Mouse (Mus musculus) large intestine, adult 2 months (tissue): ENCODE measurements around the gene Zhx3. TPM values are rescaled to one million over a fixed set of nuclear protein-coding genes. Genes with fewer than 3 reads are reported as not detected.

Experiments
- DNase-seq: peaks from one replicate; pipeline ENCODE4 v3.0.0-alpha.2; 2012; ENCODE audit warnings: low read depth, low spot score
- WGBS: fragments of 180-500 bp; shearing (Covaris S2); methylation state at CpG from one replicate; pipeline ENCODE4 v1.1.7; 2018; 5-methylcytosine and 5-hydroxymethylcytosine counted together
- polyA plus RNA-seq: library from polyadenylated mRNA; depleted of rRNA; stranded (reverse); fragments of >200 nt; gene quantifications from 2 replicates; pipeline ENCODE4 v1.2.3, GENCODE M21; 2012

Gene Zhx3
- polyA plus RNA-seq, 1 experiment, result 2.4 TPM

- 21% methylated on average over 2 of the region's 2 CpGs for WGBS
- DNase-seq, result no peak
Observed at GRCm38 (mm10) chr2:160884830-160885229, 12.0 kb upstream of the Zhx3 start.

- no peak for DNase-seq
Observed at GRCm38 (mm10) chr2:160883912-160884311, 11.1 kb upstream of the Zhx3 start.

GRCm38 (mm10) chr2:160882436-160882835, 9.6 kb upstream of the Zhx3 start:
- no peak for DNase-seq
- WGBS, result 65% methylated on average over 5 of the region's 5 CpGs

More at GRCm38 (mm10) chr2:160883912-160884311, 11.1 kb upstream of the Zhx3 start:
- WGBS, result 43% methylated on average over 4 of the region's 4 CpGs

GRCm38 (mm10) chr2:160881462-160882101, 8.8 kb upstream of the Zhx3 start:
- 46% methylated on average over 6 of the region's 6 CpGs for WGBS
- DNase-seq, result no peak

- no peak for DNase-seq
- WGBS, result 52% methylated on average over 13 of the region's 13 CpGs
Observed at GRCm38 (mm10) chr2:160880453-160881195, 7.8 kb upstream of the Zhx3 start, which contains the start of gene Lpin3. Gene Lpin3 (plus strand): TSS chr2:160880670.

- WGBS, result 95% methylated on average over 4 of the region's 4 CpGs
- no peak for DNase-seq
Observed at GRCm38 (mm10) chr2:160876115-160876514, 3.3 kb upstream of the Zhx3 start.

- 79% methylated on average over 5 of the region's 5 CpGs for WGBS
- no peak for DNase-seq
Observed at GRCm38 (mm10) chr2:160874231-160874877, 1.6 kb upstream of the Zhx3 start.

- no peak for DNase-seq
- under 1% methylated on average over 39 of the region's 47 CpGs for WGBS
Observed at GRCm38 (mm10) chr2:160872395-160872794, 403 bp downstream of the Zhx3 start.

- 73% methylated on average over 3 of the region's 3 CpGs for WGBS
- DNase-seq, result no peak
Observed at GRCm38 (mm10) chr2:160871310-160871709, 1.5 kb downstream of the Zhx3 start.

GRCm38 (mm10) chr2:160869446-160869845, 3.4 kb downstream of the Zhx3 start:
- WGBS, result 46% methylated on average over 3 of the region's 3 CpGs
- no peak for DNase-seq

GRCm38 (mm10) chr2:160865266-160865665, 7.5 kb downstream of the Zhx3 start:
- WGBS, result 99% methylated on average over 2 of the region's 2 CpGs

GRCm38 (mm10) chr2:160864112-160864511, 8.7 kb downstream of the Zhx3 start:
- 95% methylated on average over 1 of the region's 1 CpGs for WGBS
- no peak for DNase-seq

More at GRCm38 (mm10) chr2:160865266-160865665, 7.5 kb downstream of the Zhx3 start:
- no peak for DNase-seq

GRCm38 (mm10) chr2:160860363-160860762, 12.4 kb downstream of the Zhx3 start:
- WGBS, result 80% methylated on average over 1 of the region's 1 CpGs
- no peak for DNase-seq

- 84% methylated on average over 5 of the region's 5 CpGs for WGBS
- no peak for DNase-seq
Observed at GRCm38 (mm10) chr2:160856359-160857102, 16.3 kb downstream of the Zhx3 start.

- DNase-seq, result no peak
Observed at GRCm38 (mm10) chr2:160854687-160855086, 18.1 kb downstream of the Zhx3 start.

- DNase-seq, result no peak
- WGBS, result 70% methylated on average over 3 of the region's 3 CpGs
Observed at GRCm38 (mm10) chr2:160850360-160850759, 22.4 kb downstream of the Zhx3 start.

GRCm38 (mm10) chr2:160849617-160850240, 23.1 kb downstream of the Zhx3 start:
- DNase-seq, result no peak
- WGBS, result 73% methylated on average over 3 of the region's 3 CpGs

GRCm38 (mm10) chr2:160848186-160848585, 24.6 kb downstream of the Zhx3 start:
- DNase-seq, result no peak

GRCm38 (mm10) chr2:160847664-160848063, 25.1 kb downstream of the Zhx3 start:
- no peak for DNase-seq

More at GRCm38 (mm10) chr2:160848186-160848585, 24.6 kb downstream of the Zhx3 start:
- WGBS, result 86% methylated on average over 2 of the region's 2 CpGs

More at GRCm38 (mm10) chr2:160847664-160848063, 25.1 kb downstream of the Zhx3 start:
- 58% methylated on average over 1 of the region's 1 CpGs for WGBS
